Mouse (Mus musculus): Measurements from ENCODE around the gene Snrnp40.

DNA sequence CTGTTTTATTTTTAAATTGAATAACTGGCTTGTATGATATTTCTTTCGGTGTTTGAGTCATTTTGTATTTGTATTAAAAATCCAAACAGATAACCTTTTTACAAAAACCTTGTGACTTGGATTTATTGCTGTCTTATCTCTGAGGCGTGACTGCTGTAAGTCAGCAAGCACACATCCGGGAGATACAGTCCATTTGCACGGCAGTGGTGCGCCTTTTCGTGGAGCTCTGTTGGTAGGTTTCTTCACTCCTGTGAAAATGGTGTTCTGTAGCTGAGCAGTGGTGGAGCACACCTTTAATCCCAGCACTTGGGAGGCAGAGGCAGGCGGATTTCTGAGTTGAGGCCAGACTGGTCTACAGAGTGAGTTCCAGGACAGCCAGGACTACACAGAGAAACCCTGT, 30.0 kb downstream of the Snrnp40 start:
- TF ChIP-seq CTCF (IDR thresholded peaks at IDR 0.05; ENCODE audit: extremely low read depth, insufficient read depth, insufficient read length, insufficient replicate concordance) (no peak), POLR2A (IDR thresholded peaks at IDR 0.05; ENCODE audit: low read depth, low read length) (no peak)
